8 mouse cellular contexts compared by ENCODE assay signal in the genomic region with DNA sequence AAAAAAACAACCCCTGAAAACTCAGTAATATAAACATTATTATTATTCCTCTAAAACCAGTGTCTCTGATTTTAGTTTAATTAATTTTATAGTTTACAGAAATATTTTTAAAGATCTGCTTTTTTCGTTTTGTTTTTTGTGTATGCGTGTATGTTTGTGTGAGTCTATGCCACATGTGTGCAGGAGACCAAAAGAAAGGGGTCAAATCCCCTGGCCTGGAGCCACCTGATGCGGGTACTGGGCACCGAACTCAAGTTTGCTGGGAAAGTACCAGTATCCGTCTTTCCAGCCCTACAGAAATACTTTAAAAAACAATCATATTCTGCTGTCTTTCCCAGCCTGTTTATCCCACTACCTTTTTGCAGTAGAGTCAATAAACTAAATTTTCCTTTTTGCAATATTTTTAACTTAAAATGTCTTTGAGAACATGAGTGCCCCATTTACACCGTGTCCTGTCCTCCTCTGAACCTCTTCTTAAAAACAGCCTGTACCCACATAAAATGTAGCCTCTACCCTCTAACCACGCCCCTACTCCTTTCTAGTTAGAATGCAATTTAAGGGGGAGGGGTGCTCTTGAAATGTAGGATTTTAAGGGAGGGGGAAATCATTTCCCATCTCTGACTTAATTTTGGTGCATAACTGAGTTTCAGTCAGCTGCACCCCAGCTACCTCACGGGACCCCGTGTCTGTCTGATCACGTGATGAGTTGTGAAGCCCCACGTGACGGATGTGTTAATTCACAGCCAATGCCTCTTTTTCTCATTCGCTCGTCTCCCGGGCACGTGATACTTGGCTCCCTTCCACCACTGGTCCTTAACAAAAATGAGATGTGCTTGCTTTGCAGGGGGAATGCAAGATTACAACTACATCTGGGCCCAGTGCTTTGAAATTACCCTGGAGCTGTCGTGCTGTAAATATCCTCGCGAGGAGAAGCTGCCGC. TPM values are rescaled to one million over a fixed set of nuclear protein-coding genes. Genes with fewer than 3 reads are reported as not detected.
DNase-seq lines count a peak whose midpoint lies in the region; ATAC-seq and TF ChIP-seq lines count a peak whose summit lies in the region.

No protein-coding gene starts in this region.

- no peaks in the 10 kb centered on the region for H3K27me3 ChIP-seq in liver, postnatal 0 days (ENCODE audit: insufficient read depth, low read length)
- H3K27me3 ChIP-seq in embryonic facial prominence, embryonic 11.5 days (ENCODE audit: control insufficient read depth, insufficient read depth, low read length), result no peaks in the 10 kb centered on the region
- no peaks in the 10 kb centered on the region for H3K27me3 ChIP-seq in kidney, adult 2 months (replicated peaks; ENCODE audit: control insufficient read depth, insufficient read depth, low read length)
- H3K27me3 ChIP-seq in midbrain, embryonic 15.5 days (replicated peaks), result no peaks in the 10 kb centered on the region
- no peaks in the 10 kb centered on the region for H3K27me3 ChIP-seq in stomach, embryonic 14.5 days (ENCODE audit: control insufficient read depth, insufficient read depth, low read length)

- H3K4me2 ChIP-seq in liver, postnatal 0 days (ENCODE audit: low read depth, low read length), result no peak overlapping the region
- H3K4me2 ChIP-seq in embryonic facial prominence, embryonic 11.5 days (ENCODE audit: low read depth, low read length), result peak overlapping the region; percentile 17
- peak overlapping the region; percentile 60 for H3K4me2 ChIP-seq in midbrain, embryonic 15.5 days
- peak overlapping the region; percentile 42 for H3K4me2 ChIP-seq in stomach, embryonic 14.5 days (replicated peaks; ENCODE audit: low read depth, low read length)

- intact Hi-C loops in left cerebral cortex, postnatal 4 days (cut with DNase I), result loop anchor here (2.0 to 10.0 kb wide), 4 partner anchors 158 to 451 kb away; partner anchors contain the start of gene Yeats4

- no peaks in the 10 kb centered on the region; the same call in 1 of the 2 replicates for H3K36me3 ChIP-seq in liver, postnatal 0 days (replicated peaks; ENCODE audit: insufficient read depth, low read length)
- no peaks in the 10 kb centered on the region for H3K36me3 ChIP-seq in embryonic facial prominence, embryonic 11.5 days (replicated peaks; ENCODE audit: control insufficient read depth, insufficient read depth, low read depth, low read length)
- H3K36me3 ChIP-seq in kidney, adult 2 months (ENCODE audit: control insufficient read depth, insufficient read depth, low read length), result no peaks in the 10 kb centered on the region
- no peaks in the 10 kb centered on the region for H3K36me3 ChIP-seq in midbrain, embryonic 15.5 days (replicated peaks)
- no peaks in the 10 kb centered on the region for H3K36me3 ChIP-seq in stomach, embryonic 14.5 days (ENCODE audit: control insufficient read depth, insufficient read depth, low read length)

- WGBS in liver, postnatal 0 days (ENCODE audit: insufficient replicate concordance), result 55% methylated on average over 20 of the region's 20 CpGs
- 45% methylated on average over 20 of the region's 20 CpGs for WGBS in embryonic facial prominence, embryonic 11.5 days
- WGBS in kidney, adult 2 months, result 37% methylated on average over 20 of the region's 20 CpGs
- 31% methylated on average over 20 of the region's 20 CpGs for WGBS in midbrain, embryonic 15.5 days
- 45% methylated on average over 20 of the region's 20 CpGs for WGBS in stomach, embryonic 14.5 days

- TF ChIP-seq EP300 in liver, postnatal 0 days (IDR thresholded peaks at IDR 0.05; ENCODE audit: low read depth), result no peak

- no peak for TF ChIP-seq POLR2A in kidney, adult 2 months (IDR thresholded peaks at IDR 0.05; ENCODE audit: low read depth, low read length)

- peak; percentile 37 for DNase-seq in liver
- no peak for DNase-seq in liver, postnatal 0 days
- peak; percentile 83 for DNase-seq in embryonic facial prominence, embryonic 11.5 days (ENCODE audit: low spot score)
- peak; percentile 42 for DNase-seq in heart, adult 8-10 months (ENCODE audit: low spot score)
- peak; percentile 69 for DNase-seq in kidney, adult 2 months
- peak; percentile 87 for DNase-seq in left cerebral cortex, postnatal 4 days

- no peaks in the 10 kb centered on the region for H3K4me1 ChIP-seq in liver, postnatal 0 days (ENCODE audit: insufficient read depth)
- H3K4me1 ChIP-seq in embryonic facial prominence, embryonic 11.5 days (ENCODE audit: control insufficient read depth, insufficient read depth, low read length), result no peaks in the 10 kb centered on the region
- H3K4me1 ChIP-seq in kidney, adult 2 months (ENCODE audit: control insufficient read depth, insufficient read depth, low read length), result peaks cover 4% of the 10 kb centered on the region; the same call in 1 of the 2 replicates
- peaks cover 7% of the 10 kb centered on the region for H3K4me1 ChIP-seq in midbrain, embryonic 15.5 days
- 0 out of 2 replicates have a peak, but pooled peaks cover 2% of the 10 kb centered on the region for H3K4me1 ChIP-seq in stomach, embryonic 14.5 days (ENCODE audit: control insufficient read depth, insufficient read depth, low read length)

- no peak overlapping the region for H3K9ac ChIP-seq in liver, postnatal 0 days (replicated peaks)
- no peak overlapping the region for H3K9ac ChIP-seq in embryonic facial prominence, embryonic 11.5 days (replicated peaks; ENCODE audit: low read length)
- peak overlapping the region; percentile 45 for H3K9ac ChIP-seq in midbrain, embryonic 15.5 days
- H3K9ac ChIP-seq in stomach, embryonic 14.5 days (replicated peaks; ENCODE audit: low read depth, low read length), result no peak overlapping the region

- no peak for TF ChIP-seq CTCF in liver, postnatal 0 days (IDR thresholded peaks at IDR 0.05; ENCODE audit: low read depth)
- no peak for TF ChIP-seq CTCF in kidney, adult 2 months (conservative IDR thresholded peaks at IDR 0.05; ENCODE audit: insufficient read depth, insufficient read length, low read depth, low read length)

- no peak for ATAC-seq in liver, postnatal 0 days
- ATAC-seq in embryonic facial prominence, embryonic 11.5 days (replicated peaks; ENCODE audit: insufficient number of reproducible peaks, low FRiP score, low TSS enrichment, low read depth), result 0 out of 2 replicates have a peak, but pooled peaks have one; percentile 40
- peak; percentile 83 for ATAC-seq in midbrain, embryonic 15.5 days (replicated peaks)
- ATAC-seq in stomach, embryonic 14.5 days (ENCODE audit: insufficient number of reproducible peaks, insufficient read depth, low FRiP score, low read depth), result no peak

- H3K27ac ChIP-seq in liver, postnatal 0 days (ENCODE audit: low read depth), result no peak overlapping the region
- H3K27ac ChIP-seq in embryonic facial prominence, embryonic 11.5 days (replicated peaks; ENCODE audit: low read depth, low read length), result no peak overlapping the region
- H3K27ac ChIP-seq in kidney, adult 2 months (ENCODE audit: insufficient read depth, low read depth, low read length), result no peak overlapping the region
- H3K27ac ChIP-seq in midbrain, embryonic 15.5 days, result peak overlapping the region; percentile 78
- H3K27ac ChIP-seq in stomach, embryonic 14.5 days (ENCODE audit: low read length), result no peak overlapping the region

- H3K9me3 ChIP-seq in liver, postnatal 0 days (ENCODE audit: low read length), result no peaks in the 10 kb centered on the region
- no peaks in the 10 kb centered on the region for H3K9me3 ChIP-seq in embryonic facial prominence, embryonic 11.5 days (replicated peaks; ENCODE audit: control insufficient read depth, low read length)
- H3K9me3 ChIP-seq in midbrain, embryonic 15.5 days, result no peaks in the 10 kb centered on the region
- H3K9me3 ChIP-seq in stomach, embryonic 14.5 days (ENCODE audit: control insufficient read depth, low read depth, low read length), result no peaks in the 10 kb centered on the region

- H3K4me3 ChIP-seq in liver, postnatal 0 days (ENCODE audit: low read depth, low read length), result no peak overlapping the region
- H3K4me3 ChIP-seq in embryonic facial prominence, embryonic 11.5 days (ENCODE audit: low read depth, low read length), result no peak overlapping the region; the same call in 1 of the 2 replicates
- no peak overlapping the region for H3K4me3 ChIP-seq in kidney, adult 2 months (ENCODE audit: insufficient read depth, low read depth, low read length)
- H3K4me3 ChIP-seq in midbrain, embryonic 15.5 days, result peak overlapping the region; percentile 41
- peak overlapping the region; percentile 8; the same call in 1 of the 2 replicates for H3K4me3 ChIP-seq in stomach, embryonic 14.5 days (ENCODE audit: low read depth, low read length)

RNA-seq across cellular contexts. Expression of gene Mdm2, which starts 35.2 kb away (rescaled TPM):
- 10.5 and 11.3 TPM in 2 replicates for polyA plus RNA-seq in liver, postnatal 0 days (2015; fragmentation: Nextera tagmentation; extraction: Ambion mirVana)
- polyA plus RNA-seq in embryonic facial prominence, embryonic 11.5 days (2014; fragmentation: Nextera tagmentation; extraction: Ambion mirVana), result 47.7 and 50.5 TPM in 2 replicates
- total RNA-seq in heart, adult 8-10 months (2022), result 10 to 100 TPM; 47.6 to 55.1 (median 50.9) TPM
- 21.9 and 22.9 TPM in 2 replicates for polyA plus RNA-seq in kidney, adult 2 months (2012; rRNA removed)
- total RNA-seq in left cerebral cortex, postnatal 4 days (2021), result 10 to 100 TPM; 39.1 to 51.9 TPM
- 49.8 and 58.2 TPM in 2 replicates for polyA plus RNA-seq in midbrain, embryonic 15.5 days (2015; fragmentation: Nextera tagmentation; extraction: Ambion mirVana)
- 50.2 and 54.1 TPM in 2 replicates for polyA plus RNA-seq in stomach, embryonic 14.5 days (2014; fragmentation: Nextera tagmentation; extraction: Ambion mirVana)

RNA-seq across cellular contexts. Expression of gene Cpm, which starts 46.1 kb away (rescaled TPM):
- 7.0 and 7.7 TPM in 2 replicates for polyA plus RNA-seq in liver, postnatal 0 days (2015; fragmentation: Nextera tagmentation; extraction: Ambion mirVana)
- 9.9 and 10.9 TPM in 2 replicates for polyA plus RNA-seq in embryonic facial prominence, embryonic 11.5 days (2014; fragmentation: Nextera tagmentation; extraction: Ambion mirVana)
- 1 to 10 TPM; 2.8 to 3.8 (median 3.4) TPM for total RNA-seq in heart, adult 8-10 months (2022)
- polyA plus RNA-seq in kidney, adult 2 months (2012; rRNA removed), result 36.7 and 37.2 TPM in 2 replicates
- total RNA-seq in left cerebral cortex, postnatal 4 days (2021), result 1 to 10 TPM; 1.7 to 2.5 TPM
- 5.9 and 7.1 TPM in 2 replicates for polyA plus RNA-seq in midbrain, embryonic 15.5 days (2015; fragmentation: Nextera tagmentation; extraction: Ambion mirVana)
- polyA plus RNA-seq in stomach, embryonic 14.5 days (2014; fragmentation: Nextera tagmentation; extraction: Ambion mirVana), result 89.1 and 95.8 TPM in 2 replicates

Comparison
In these comparisons a context has a peak if more than half of its experiments do, and no peak if none do; other contexts are left out.
1. ATAC-seq: peak in embryonic facial prominence, embryonic 11.5 days (single experiment) and midbrain, embryonic 15.5 days (single experiment); none in liver, postnatal 0 days (single experiment) and stomach, embryonic 14.5 days (single experiment).
2. H3K4me3 ChIP-seq: peak in midbrain, embryonic 15.5 days (single experiment) and stomach, embryonic 14.5 days (single experiment); none in liver, postnatal 0 days (single experiment), embryonic facial prominence, embryonic 11.5 days (single experiment) and kidney, adult 2 months (single experiment).